Mouse (Mus musculus) lung, adult 2 months (tissue): Measurements from ENCODE around the gene Slc22a23. TPM values are rescaled to one million over a fixed set of nuclear protein-coding genes. Genes with fewer than 3 reads are reported as not detected.

Source experiments
- DNase-seq: peaks from one replicate; pipeline ENCODE4 v3.0.0; 2022
- H3K4me1 ChIP-seq: fragments of 200-500 bp; 2 replicates; pipeline ENCODE4 v1.6.1; 2011; ENCODE audit warnings: low read length; ENCODE audit not compliant: control insufficient read depth, insufficient read depth
- H3K4me3 ChIP-seq: fragments of 200-500 bp; replicated peaks from 2 replicates; pipeline ENCODE3; 2011; ENCODE audit warnings: low read depth, mild to moderate bottlenecking, control low read depth, low read length; ENCODE audit errors: extremely low read depth
- CTCF ChIP-seq: fragments of 200-500 bp; IDR thresholded peaks from 2 replicates; pipeline ENCODE4 v1.5.1; 2011; ENCODE audit warnings: mild to moderate bottlenecking, low read length, control low read depth; ENCODE audit not compliant: insufficient read depth
- POLR2A ChIP-seq: fragments of 200-500 bp; IDR thresholded peaks from 2 replicates; pipeline ENCODE4 v1.6.1; 2011; ENCODE audit warnings: low read depth, mild to moderate bottlenecking, control low read depth, low read length, borderline replicate concordance; ENCODE audit errors: extremely low read depth
- WGBS: fragments of 180-500 bp; shearing (Covaris S2); methylation state at CpG from one replicate; pipeline ENCODE4 v1.1.7; 2018; 5-methylcytosine and 5-hydroxymethylcytosine counted together
- polyA plus RNA-seq: library from polyadenylated mRNA; depleted of rRNA; stranded (reverse); fragments of >200 nt; gene quantifications from 2 replicates; pipeline ENCODE4 v1.2.3, GENCODE M21; 2012

The Slc22a23 gene
- polyA plus RNA-seq, 1 experiment, result 81.6 TPM

GRCm38 (mm10) chr13:34265022-34265565 lies 79.9 kb downstream of the Slc22a23 start:
- DNase-seq, result no peak
- WGBS, result 71% methylated on average over 3 of the region's 3 CpGs
- TF ChIP-seq POLR2A (no peak), CTCF (no peak)
- Histone ChIP-seq H3K4me3 (no peak overlapping the region), H3K4me1 (peaks cover 6% of the 10 kb centered on the region)

DNA sequence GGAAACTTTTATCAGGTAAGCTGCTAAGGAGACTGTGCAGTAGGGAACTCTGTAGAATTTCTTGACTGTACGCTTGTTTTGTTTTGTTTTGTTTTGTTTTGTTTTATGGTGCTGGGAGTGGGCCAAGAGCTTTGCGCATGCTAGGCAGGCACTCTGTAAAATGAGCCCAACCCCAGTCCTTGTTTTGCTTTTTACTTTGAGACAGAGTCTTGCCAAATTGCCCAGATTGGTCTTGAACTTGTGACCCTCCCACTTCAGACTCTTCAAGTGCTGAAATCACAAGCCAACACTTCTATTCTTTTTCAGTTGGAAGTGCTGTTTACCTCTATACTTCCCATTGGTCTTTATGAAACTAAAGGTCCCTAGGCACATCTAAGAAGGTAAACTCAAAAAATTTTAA lies 80.5 kb downstream of the Slc22a23 start:
- peaks cover 6% of the 10 kb centered on the region for H3K4me1 ChIP-seq
- no peak for DNase-seq
- H3K4me3 ChIP-seq, result no peak overlapping the region
- WGBS, result 40% methylated on average over 2 of the region's 2 CpGs
- TF ChIP-seq POLR2A (no peak), CTCF (no peak)

- Histone ChIP-seq H3K4me3 (no peak overlapping the region), H3K4me1 (peaks cover 11% of the 10 kb centered on the region; the same call in 1 of the 2 replicates)
- 79% methylated on average over 3 of the region's 3 CpGs for WGBS
- TF ChIP-seq POLR2A, result no peak
- no peak for TF ChIP-seq CTCF
- DNase-seq, result no peak
Observed at GRCm38 (mm10) chr13:34258765-34259164, 86.2 kb downstream of the Slc22a23 start.

GRCm38 (mm10) chr13:34257177-34257576 lies 87.8 kb downstream of the Slc22a23 start:
- TF ChIP-seq POLR2A (no peak), CTCF (no peak)
- 84% methylated on average over 7 of the region's 7 CpGs for WGBS
- DNase-seq, result no peak
- H3K4me3 ChIP-seq, result no peak overlapping the region
- H3K4me1 ChIP-seq, result peaks cover 11% of the 10 kb centered on the region; the same call in 1 of the 2 replicates

- Histone ChIP-seq H3K4me1 (peaks cover 11% of the 10 kb centered on the region; the same call in 1 of the 2 replicates), H3K4me3 (no peak overlapping the region)
- no peak for DNase-seq
- WGBS, result 89% methylated on average over 2 of the region's 2 CpGs
- no peak for TF ChIP-seq CTCF
- TF ChIP-seq POLR2A, result no peak
Observed at GRCm38 (mm10) chr13:34256676-34257075, 88.3 kb downstream of the Slc22a23 start.

DNA sequence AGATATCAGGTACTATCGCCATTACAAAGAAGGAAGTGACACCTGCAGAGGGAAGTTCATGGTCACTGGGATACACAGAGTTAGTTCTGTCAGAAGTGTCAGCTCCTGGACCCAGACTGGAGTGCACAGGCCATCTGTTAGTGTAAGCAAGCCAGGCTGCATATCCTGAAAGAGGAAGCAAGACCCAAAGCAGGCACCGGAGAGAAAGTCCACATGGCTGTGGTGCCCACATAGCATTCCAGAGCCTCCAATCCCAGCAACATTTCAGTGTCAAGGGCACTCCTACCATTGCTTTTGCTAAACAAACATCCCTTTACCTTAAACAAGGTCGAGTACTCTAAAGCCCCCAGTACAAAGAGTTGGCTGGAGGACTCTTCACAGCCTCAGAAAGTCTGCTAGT lies 89.7 kb downstream of the Slc22a23 start:
- WGBS, result 15% methylated on average over 3 of the region's 3 CpGs

DNA sequence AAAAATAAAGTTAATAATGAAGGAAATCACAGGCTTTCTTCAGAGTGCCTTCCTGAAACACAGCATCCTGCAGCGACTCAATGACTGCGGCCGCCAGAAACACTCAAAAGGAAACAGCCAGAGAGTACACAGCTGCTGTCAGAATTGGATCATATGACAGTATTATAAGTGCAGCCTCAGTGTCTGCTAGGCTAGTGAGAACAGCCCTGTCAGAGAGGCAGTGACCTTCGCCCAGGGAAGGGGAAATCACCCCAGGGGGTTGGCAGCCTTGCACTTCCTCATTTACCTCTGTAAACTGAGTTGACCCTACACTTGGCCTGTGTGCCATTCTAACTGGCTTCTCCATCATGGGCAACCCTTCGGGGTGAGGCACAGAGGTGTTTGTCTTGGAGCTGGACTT lies 90.3 kb downstream of the Slc22a23 start:
- no peak for DNase-seq
- Histone ChIP-seq H3K4me1 (peaks cover 13% of the 10 kb centered on the region; the same call in 1 of the 2 replicates), H3K4me3 (no peak overlapping the region)
- TF ChIP-seq CTCF (no peak), POLR2A (no peak)
- 14% methylated on average over 5 of the region's 5 CpGs for WGBS

More for the DNA sequence above, 89.7 kb downstream of the Slc22a23 start:
- TF ChIP-seq CTCF (no peak), POLR2A (no peak)
- no peak for DNase-seq
- Histone ChIP-seq H3K4me1 (peaks cover 13% of the 10 kb centered on the region; the same call in 1 of the 2 replicates), H3K4me3 (no peak overlapping the region)

DNA sequence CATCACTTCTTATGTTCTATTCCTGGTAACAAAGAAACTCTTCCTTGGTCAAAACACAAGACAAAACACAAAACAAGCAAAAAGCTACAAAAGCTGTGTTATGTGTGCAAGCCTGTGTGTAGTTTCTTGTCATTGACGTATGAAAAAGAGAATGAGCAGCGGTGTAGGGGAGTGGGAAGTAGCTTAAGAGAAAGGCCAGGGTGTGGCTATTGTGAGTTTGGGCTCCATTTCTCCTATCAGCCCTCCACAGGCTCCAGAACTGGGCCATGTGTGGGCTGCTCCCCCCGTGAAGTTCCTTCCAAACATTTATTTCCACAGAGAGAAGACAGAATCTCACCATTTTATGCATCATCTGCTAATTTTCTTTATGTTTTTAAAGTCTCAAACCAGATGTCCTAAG lies 91.2 kb downstream of the Slc22a23 start:
- 85% methylated on average over 3 of the region's 3 CpGs for WGBS
- TF ChIP-seq POLR2A, result no peak
- TF ChIP-seq CTCF, result no peak
- peaks cover 13% of the 10 kb centered on the region; the same call in 1 of the 2 replicates for H3K4me1 ChIP-seq
- DNase-seq, result no peak
- no peak overlapping the region for H3K4me3 ChIP-seq

DNA sequence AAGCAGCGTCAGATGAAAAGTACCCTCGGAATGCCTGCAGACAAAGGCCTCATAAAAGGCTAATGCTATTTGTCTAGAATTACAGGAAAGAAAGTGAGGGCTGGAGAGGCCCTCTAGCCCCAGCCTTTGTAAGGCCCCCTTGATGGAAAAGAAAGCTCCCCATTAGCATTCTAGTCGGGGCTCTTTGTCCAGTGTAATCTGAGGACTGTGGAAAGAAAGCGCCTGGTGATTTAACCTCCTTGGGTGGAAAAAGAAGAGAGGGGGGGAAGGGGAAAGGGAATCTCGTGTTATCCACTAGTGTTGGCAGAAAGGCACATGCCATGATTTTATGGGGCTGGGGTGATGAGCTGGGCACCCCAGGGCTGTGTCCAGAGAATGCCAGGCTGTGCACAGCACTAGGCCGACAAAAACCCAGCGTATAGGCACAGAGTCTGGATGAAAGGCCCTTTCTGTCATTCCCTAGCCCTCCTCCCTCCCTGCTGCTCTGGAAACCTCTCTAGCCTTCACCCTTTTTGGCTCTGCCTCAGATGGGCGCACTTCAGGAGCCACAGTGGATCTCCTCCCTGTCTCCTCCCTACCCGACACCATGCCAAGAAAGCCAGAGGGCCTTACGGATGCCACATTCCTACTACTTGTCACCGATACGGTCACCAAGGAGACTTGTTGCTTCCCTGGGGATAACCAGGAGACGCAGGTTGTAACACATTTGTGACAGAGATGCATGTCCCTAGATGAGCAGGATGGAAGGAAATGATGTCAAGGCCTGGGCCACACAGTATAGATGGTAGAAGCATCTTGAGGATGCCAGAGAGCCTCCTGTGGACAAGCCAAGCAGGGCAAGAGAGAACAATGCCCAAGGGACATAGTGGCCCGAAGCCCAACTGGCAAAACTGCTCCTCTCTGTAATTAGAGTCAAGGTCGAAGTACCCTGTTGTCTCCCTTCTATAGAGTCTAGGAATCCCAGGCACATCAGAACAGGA lies 95.8 kb downstream of the Slc22a23 start:
- WGBS, result 60% methylated on average over 15 of the region's 15 CpGs
- Histone ChIP-seq H3K4me3 (no peak overlapping the region), H3K4me1 (peaks cover 12% of the 10 kb centered on the region)
- DNase-seq, result no peak
- TF ChIP-seq POLR2A, result no peak
- TF ChIP-seq CTCF, result no peak
